Mouse (Mus musculus) v-Abl transformed pro-B cells (cell line): Measurements from ENCODE around the gene Atg16l1.
"Not testable (repeated sequence)": the region's sequence is repeated elsewhere in the genome, so short reads cannot be mapped to it uniquely, and the experiment has no call there.

ENCODE experiments used
- in situ Hi-C, 2 experiments: fragments of 400-800 bp; cut with MboI; formaldehyde crosslinking; loops; one replicate each; pipeline ENCODE4 v1.15.1; 2025; ENCODE audit not compliant: unreplicated experiment in 2 of 2

Gene Atg16l1

DNA sequence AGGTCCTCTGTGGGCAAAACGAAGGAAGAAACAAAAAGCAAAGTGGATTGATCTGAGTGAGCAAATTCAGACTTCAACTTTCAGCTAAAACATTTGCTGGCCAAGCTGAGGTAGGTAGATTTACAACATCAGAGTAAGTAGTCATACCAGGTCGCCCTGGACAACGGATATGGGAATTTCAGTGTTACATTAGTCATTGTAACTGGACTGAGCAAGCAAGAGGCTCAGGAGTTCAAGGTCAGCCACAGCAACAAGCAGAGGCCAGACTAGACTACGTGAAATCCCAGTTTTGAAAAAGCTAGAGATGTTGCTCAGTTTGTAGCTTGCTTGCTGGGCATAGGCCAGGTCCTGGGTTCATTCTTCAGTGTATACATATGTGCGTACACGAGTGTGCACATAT, 70.3 kb downstream of the Atg16l1 start:
- in situ Hi-C loops: no loop called here

DNA sequence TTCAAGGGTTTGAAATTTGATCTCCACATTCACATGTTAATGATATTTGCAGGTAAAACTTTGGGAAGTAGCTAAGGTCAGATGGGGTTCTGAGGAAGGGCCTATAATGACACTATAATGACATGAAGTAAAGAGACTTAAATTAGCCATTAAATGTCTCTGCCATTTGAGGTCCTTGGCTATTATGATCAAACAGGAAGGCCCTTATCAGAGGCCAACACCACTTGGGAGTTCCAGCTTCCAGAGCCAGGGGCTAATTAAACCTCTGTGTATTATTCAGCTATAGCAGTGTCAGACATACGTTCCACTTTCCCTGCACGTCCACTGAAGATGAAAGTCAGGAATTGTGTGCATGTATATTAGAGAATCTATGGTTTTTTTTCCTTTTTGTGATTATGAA, 70.8 kb downstream of the Atg16l1 start:
- in situ Hi-C loops: no loop called here

DNA sequence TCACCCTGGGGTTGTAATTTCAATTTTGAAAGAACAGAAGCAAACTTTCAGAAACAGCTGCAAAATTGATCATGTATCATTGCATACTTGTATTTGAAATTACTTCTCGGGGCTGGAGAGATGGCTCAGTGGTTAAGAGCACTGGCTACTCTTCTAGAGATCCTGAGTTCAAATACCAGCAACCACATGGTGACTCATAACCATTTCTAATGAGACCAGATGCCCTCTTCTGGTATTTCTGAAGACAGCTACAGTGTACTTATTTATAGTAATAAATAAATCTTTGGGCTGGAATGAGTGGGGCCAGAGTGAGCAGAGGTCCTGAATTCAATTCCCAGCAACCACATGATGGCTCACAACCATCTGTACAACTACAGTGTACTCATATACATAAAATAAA, 71.8 kb downstream of the Atg16l1 start:
- in situ Hi-C loops: not testable (repeated sequence)

DNA sequence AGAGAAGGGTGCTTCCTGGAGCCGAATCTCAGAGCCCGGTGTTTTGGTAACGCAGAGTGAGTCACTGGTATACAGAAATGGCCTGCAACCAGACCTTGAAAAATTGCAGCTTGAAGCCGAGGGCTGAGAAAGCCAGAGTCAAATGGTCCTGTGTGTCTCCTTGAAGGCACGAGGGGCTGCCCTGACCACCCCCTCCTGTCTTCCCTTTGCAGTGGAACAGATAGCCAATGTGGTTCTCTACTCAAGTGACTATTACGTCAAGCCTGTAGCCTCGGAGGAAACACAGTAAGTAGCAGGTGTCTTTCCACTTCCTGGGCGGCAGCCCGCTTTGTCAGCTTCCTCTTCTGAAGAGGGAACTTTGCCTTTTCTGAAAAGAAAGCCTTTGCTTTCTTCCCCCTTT, 72.5 kb downstream of the Atg16l1 start:
- in situ Hi-C loops: no loop called here

DNA sequence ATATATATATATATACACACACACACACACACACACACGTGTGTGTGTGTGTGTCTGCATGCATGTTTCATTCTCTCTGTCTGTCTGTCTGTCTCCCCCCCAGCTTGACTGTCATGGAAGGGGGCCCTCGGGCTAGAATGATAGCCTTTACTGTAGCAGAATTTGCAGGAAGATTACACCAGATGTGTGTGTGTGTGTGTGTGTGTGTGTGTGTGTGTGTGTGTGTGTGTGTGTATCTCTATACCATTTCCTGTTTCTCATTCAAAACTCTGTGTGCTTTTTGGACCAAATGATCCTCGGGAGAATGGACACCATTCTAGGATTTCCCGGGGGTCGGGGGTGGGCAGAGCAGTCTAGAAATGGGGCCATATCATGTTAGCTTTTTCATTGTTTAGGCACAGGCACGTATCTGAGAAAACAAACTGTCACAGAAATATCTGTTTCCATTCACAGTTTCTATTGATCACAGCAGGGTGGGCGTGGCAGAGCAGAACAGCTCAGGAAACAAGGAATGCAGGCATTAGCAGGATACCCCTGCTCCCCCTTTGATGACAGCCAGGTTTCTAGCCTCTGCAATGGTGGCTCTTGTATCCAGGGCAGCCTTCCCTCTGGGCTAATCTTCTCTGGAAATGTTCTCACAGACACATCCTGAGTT, 73.4 kb downstream of the Atg16l1 start:
- in situ Hi-C loops: no loop called here

- in situ Hi-C loops: no loop called here
Observed at GRCm38 (mm10) chr1:87829621-87830211, 74.0 kb downstream of the Atg16l1 start.

DNA sequence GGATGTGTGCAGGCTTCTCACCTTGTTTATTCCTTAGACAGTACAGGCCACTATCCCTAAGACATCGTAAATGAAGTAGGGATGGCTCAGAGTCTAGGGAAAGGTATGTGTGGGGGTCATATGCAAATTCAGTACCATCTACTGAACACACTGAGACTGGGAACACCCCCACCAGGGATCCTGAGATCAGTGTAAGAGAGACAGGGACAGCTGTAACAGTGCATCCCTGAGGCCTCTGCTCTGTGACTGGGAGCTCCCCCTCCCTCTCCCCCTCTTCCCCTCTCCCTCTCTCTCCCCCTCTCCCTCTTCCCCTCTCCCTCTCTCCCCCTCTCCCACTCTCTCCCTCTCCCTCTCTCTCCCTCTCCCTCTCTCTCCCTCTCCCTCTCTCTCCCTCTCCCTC, 80.8 kb downstream of the Atg16l1 start:
- in situ Hi-C loops: no loop called here

- in situ Hi-C loops: no loop called here
Observed at GRCm38 (mm10) chr1:87837018-87837417, 81.3 kb downstream of the Atg16l1 start.

DNA sequence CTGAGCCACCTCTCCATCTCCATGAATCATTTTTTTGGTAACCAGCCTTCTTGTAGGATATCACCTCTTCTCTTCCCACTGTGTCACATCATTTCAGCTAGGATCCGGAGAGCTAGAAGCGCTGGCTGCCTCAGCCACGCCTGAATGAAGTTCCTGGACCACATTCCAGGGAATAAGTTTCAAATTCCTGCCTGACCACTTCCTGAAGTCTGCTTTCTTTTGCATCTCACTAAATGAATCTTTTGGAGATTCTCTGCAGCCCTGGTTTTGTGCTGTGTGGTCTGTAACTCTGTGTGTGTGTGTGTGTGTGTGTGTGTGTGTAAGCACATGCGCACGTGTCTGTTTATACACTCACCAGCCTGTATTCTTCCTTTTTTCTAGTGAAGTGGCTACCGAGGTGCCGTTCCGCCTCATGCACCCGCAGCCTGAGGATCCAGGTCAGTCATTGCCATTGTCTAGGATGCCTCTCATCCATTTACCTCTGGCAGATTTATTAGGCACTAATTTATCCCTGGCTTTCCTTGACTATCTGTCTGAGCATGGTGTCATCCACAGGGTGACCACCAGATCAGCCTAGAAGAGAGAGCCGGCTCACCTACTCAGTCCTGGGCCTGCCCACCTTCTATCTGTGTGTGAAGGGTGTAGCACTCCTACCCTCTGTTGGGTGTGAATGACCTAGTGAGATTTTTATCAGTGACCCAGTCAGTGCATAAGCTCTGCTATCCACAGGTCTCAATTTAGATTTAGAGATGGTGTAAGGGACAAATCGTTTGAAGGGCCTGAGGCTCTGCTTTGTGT, 84.9 kb downstream of the Atg16l1 start:
- in situ Hi-C loops: no loop called here
